Mouse (Mus musculus): ENCODE data around the gene Ccdc77.

- no peak for TF ChIP-seq HCFC1 (IDR thresholded peaks at IDR 0.05; ENCODE audit: borderline replicate concordance, insufficient read depth, low read length)
- TF ChIP-seq ZC3H11A (IDR thresholded peaks at IDR 0.05; ENCODE audit: borderline replicate concordance, low read depth, low read length) = no peak
- TF ChIP-seq CHD2 (IDR thresholded peaks at IDR 0.05; ENCODE audit: low read depth, low read length) = no peak
- no peak for TF ChIP-seq MAFK (IDR thresholded peaks at IDR 0.05; ENCODE audit: insufficient read depth, low read depth, low read length)
These were observed 75.6 kb downstream of the Ccdc77 start for GRCm38 (mm10) chr6:120288541-120288940.

All from ES-E14 (cell line).